Mouse (Mus musculus) 3134 (cell line): ENCODE data around the gene Gm21915.

Experiments
- DNase-seq: peaks from one replicate; pipeline ENCODE4 v3.0.0-alpha.2; 2011; ENCODE audit warnings: low spot score; ENCODE audit not compliant: insufficient read length; ENCODE audit errors: extremely low read depth

The Gm21915 gene

DNA sequence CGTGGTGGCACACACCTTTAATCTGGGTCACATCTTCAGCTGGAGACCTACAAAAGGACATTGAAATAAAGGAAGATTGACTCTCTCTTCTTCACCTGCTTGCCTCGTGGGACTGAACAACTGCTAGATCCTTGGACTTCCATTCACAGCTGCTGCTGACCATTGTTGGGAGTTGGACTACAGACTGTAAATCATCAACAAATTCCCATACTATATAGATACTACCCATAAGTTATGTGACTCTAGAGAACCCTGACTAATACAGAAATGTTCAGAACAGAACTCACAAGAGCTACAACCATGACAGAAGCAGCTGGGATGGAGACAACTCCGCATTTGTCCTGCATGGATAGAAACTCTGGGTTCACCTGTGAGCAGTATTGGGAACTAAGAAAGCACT, at the start of gene Gm21915:
Gm21915 (plus strand) TSS at position 301 of the 400 bp plus-strand sequence.
- DNase-seq = no peak

DNA sequence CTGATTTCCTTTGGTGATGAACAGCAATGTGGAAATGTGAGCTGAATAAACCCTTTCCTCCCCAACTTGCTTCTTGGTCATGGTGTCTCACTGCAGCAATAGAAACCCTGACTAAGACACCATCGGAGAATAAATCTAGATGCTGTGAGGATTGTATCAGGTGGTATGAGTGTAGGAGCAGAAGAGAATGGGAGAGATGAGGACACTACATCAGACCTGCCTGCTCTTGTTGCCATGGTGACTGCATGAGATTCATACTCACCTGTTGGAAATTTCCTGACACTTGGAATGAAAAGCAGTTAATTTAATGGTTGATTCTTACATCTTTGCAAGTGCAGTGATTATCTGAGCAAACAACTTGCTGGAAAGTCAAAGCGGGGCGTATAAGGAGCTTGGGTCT, 48.1 kb upstream of the Gm21915 start:
- DNase-seq = no peak

DNA sequence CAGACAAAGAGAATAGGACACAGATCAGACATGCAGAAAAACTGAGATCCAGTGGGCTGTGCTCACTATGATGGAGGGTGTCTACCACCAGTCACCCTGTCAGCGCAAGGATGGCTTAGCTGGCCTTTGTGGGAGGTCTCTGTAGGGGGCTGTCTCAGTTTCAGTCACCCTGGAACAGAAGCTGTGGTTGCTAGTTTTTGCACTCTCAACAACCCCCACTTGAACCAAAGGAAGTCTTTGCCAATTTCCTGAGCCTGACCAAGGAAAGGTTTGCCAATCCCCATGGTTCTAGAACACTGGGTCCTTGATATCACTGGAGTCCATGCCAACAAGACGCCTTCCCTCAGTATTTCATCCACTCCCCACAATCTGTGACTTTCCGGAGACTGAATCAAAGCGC, 47.6 kb upstream of the Gm21915 start:
- no peak for DNase-seq

DNA sequence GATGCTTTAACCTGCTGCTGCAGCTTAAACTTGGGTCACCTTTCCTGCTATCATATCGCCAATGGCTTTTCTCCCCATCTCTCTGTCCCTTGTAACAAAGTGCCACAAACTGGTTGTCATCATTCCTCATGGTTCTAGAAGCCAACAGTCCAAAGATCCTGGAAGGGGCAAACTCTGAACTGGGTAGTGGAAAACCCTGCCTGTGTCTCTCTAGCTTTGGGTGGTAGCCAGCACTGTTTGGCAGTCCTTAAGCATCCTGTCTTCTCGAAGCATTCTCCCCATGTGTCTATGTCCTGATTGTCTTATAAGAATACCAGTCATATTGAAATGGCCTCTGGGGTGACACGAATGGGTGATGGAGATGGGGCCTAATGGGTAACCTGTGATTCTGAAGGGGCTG, 45.1 kb upstream of the Gm21915 start:
- DNase-seq = no peak

DNA sequence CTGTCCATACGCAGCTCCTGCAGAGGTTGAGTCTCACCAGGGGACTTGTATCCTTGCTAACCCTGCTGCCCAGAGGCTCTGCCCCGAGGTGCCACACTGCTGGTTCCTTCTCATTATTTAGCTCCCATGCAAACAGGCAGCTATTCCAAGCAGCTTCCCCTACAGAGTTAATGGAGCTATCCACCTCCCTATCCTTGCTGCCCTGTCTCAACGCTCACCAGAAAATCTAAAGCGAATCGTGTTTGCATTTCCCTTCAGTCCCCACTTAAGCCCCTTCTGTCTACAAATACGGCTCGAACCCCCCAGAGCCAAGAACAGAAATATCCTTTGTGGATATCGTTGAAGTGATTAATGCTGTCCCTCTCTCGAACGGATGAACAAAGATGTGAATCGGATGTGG, 43.8 kb upstream of the Gm21915 start:
- DNase-seq = no peak

DNA sequence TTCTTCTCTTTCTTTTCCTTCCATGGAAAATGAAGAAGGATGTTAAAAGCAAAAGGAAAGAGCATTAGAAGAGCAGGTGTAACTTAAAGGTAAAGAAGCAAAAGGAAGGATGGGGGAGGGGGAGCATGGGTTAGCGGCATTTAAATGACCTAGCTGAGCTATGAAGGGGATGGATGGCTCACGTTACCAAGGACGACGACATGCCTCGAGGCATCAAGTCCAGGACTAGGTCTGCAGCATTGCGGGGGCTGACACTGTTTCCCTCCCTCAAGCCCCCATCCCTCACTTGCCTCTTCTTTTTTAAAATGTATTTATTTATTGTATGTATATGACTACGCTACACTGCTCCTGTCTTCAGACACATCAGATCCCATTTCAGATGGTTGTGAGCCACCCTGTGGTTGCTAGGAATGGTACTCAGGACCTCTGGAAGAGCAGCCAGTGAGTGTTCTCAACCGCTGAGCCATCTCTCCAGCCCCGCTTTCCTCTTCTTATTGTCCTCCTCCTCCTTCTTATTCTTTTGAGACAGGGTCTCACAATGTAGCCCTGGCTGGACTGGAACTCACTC, 43.2 kb upstream of the Gm21915 start:
- DNase-seq = no peak

DNA sequence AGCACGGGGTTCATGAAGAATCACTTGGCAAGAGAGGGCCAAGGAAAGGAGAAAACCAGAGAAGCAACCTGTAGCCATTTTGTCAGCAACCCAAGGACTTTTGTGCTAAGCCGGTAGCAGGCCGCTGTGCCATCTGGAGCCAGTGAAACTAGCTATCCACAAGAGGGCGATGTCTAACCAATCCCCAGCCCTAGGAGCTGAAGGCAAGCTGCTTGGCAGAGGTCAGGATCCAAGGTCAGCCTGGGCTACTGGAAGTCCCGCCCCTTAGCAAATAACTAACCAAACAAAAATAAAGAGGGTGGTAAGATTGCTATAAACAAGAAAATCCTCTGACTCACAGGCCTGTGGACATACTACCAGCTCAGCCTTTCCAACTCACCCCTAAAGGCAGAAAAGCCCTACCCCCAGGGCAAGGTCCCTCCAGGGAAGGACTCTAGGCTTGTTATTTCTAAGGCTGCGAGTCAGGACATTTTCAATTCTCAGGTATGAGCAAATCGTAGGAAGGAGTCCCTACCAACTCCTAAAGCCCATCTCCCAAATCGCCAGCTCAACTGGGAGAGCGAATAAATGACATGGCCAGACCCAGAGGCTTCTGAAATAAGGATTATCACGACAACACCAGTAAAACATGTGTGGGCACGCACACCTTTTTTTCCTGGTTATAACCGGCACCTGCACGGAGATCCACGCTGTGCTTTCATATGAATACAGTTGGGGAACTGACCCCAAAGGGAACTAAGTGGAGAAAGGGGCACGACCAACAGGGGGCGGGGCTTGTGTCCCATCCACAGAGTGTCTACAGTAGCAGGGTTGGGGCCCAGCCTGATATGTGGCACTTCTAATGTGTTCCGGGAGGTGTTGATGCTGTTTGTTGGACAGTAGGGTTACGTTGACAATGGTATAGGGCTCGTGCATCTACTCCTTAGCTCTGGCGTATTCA, 42.0 kb upstream of the Gm21915 start:
- DNase-seq = no peak

DNA sequence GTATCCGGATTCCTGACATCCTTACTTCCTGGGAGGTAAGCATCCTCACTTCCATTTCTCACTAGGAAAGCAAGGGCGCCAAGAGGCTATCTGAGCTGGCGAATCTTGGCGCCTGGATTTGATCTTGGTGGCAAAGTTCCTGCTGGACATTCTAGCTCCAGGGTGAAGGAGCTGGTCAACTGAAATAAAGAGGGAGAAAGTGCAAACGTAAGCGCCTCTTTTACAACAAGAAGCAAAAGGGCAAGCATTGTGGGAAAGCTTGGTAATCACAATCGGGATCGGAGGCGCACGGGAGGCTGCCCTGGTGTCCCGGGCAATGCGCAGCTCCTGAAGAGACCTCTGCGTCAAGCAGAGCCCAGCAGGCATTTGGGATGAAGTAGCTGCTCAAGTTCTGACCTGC, 41.0 kb upstream of the Gm21915 start:
- no peak for DNase-seq

DNA sequence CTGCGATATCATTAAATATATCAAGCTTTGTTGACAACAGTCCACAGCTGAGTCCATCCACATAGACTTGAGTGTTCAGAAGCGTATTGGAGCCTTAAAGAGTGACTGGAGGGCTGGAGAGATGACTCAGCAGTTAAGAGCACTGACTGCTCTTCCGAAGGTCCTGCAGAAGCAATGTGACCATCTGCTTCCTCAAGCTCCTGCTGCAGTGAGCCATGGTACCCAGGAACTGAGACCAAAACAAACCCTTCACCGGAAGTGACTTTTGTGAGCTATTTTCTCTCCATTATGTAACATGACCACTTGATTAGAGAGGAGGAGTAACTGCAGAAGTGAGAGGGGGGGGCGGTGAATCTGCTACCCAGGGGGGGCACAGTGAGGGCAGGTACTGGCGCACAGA, 39.3 kb upstream of the Gm21915 start:
- DNase-seq = no peak

DNA sequence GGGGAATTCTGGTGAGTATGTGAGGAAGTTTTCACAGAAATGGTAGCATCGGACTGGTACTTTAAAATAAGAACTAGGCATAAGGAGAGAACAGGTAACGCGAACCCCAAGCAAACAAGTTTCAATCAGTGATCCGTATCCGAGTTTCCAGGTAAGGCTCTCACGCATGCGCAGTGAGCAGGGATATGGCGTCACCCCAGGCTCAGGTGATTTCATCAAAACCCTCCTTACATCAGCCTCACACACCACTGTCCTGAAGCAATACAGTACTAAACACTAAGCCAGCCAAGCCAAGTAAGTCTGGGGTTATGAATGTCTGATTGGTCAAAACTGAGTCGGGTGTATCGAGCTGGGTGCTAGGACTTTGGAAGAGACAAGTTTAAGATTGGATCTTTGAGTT, 38.9 kb upstream of the Gm21915 start:
- DNase-seq = no peak

DNA sequence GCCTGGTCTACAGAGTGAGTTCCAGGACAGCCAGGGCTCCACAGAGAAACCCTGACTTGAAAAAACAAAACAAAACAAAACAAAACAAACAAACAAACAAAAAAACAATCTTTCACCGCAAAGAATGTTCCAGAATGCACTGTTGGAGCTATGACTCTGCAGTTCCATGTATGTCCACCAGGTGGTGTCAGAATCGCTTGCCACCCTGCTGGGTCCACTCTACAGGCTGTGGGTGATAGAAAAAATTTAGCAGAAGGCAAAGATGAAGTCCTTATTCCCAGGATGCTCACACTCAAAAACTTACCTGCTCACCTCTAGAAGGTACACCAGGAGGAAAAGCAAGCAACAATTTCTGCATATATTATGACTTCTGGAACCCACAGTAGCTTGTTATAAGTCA, 34.4 kb upstream of the Gm21915 start:
- no peak for DNase-seq

DNA sequence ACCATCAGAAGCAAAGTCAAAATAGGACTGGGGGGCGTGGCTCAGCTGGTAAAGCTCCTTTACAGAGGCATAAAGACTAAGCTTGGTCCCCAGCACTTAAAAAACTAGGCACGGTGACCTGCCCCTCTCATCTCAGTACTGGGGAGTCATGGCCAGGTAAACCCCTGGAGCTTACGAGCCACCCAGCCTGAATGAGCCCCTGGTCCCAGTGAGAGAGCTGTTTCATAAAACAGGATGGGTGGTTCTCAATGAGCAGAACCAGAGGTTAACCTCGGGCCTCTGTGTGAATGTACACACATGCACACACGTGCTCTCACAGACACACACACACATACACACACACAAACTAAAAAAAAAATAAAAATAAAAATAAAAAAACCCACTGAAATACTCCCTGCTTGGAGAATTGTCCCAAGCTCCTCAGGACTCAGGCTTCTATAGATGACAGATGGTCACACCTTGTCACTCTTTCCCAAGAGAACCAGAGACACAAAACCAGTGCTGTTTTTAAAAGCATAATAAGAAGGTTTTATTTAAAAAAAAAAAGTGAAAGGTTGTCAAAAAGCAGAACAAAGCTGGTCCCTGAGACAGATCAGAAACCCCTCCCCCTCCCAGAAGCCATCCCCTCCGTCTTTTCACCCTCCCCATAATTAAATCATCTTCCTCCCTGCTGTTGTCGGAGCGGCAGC, 32.6 kb upstream of the Gm21915 start:
- no peak for DNase-seq

DNA sequence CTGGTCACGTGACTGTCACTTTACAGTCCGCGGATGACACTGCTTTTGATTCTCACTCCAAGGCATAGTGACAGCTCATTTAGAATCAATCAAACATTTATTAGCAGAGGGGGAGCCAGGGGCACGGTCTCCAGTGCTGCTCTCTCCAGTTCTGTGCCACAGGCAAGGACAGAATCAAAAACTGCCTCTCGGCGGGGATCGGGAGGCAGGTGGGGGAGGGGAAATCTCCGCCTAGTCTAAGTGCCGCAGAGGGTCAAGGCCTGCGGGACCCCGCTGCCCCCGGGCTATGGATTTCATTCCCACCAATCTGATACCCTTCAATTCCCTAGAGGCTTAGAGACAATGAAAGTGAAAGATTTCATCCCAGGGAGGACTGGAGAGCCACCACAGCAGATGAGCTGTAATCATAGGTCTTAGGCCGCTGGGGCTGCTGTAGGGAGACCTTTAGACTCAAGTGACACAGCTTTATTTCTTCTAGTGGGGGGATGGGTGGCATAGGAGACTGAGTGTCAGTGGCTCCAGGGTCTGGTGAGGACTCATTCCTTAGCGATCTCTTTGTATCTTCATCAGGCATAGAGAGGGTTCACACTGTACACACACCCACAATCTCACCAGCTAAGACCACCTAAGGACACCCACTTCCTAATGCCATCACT, 31.9 kb upstream of the Gm21915 start:
- no peak for DNase-seq

DNA sequence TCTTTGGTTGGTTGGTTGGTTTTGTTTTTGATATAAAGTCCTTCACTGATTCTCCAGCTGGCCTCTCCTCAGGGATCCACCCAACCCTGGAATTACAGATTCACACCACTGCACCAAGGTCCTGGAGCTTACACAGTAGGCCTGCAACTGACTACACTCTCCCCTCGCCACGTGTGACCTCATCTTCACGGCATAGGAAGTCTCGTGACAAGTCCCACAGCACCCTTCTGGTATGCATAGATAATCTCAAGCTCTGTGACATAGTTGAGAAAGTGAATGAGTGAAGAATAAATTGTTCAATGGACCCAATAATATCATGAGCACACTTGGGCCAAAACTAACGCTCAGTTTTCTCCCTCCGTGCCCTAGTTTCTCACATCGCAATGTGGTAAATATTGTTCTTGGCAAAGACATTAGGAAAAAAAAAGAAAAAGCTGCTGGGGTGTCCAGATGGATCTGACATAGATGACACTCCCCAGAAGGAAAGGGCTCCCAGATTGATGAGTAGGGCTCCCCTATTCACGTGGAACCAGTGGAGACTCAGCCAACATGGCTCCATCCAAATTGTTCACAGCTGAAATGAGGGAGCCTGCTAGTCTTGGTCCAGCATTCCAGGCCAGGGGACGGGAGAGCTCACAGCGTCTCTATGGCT, 30.8 kb upstream of the Gm21915 start:
- DNase-seq = no peak

DNA sequence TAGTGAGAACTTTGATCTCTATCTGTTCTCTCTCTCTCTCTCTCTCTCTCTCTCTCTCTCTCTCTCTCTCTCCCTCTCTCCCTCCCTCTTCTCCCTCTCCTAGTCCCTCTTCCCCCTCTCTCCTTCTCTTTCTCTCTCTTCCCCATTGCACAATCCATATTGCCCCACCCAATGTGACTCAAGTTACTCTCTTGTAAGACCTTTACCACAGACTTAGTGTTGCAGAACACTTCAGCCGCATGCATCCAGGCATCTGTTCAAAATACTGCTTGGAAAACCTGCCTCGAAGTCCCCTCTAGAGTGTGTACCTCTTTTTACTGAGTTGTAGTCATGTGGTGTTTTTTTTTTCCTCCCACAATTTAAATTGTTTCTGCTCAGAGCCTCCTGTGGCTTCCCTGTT, 29.1 kb upstream of the Gm21915 start:
- DNase-seq = peak; percentile 20

DNA sequence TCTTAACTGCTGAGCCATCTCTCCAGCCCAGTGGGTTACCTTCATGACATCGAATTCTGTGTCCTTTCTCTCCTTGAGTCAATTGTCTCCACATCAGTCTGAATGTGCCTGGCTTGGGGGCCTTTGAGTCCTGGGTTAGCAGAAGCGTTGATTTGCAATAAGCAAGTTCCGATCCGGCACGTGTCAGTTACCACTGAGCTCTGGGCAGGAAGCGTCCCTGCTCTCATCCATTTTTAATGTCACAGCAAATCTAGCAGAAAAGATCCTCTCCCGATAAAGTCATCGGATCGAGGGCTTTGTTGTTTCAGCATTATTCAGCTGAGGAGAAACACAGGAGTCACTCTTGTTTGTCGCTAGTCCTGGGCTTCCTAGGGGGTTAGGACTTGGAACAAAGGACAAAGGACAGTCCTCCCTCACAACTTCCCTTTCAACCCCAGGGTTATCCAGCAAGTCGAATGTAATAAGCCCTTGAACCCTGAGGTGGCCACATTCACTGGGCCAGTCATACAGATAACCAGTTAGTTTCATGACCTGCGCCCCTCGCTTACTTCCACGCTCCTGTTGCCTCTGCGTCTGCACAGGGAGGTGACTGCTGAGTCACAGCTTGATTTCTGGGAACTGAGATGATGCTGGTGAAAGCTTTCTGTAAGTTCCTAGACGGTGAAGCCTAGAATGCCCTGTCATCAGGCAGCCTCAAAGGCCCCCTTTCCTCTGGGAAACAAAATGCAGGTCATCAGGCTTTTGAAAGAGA, 27.8 kb upstream of the Gm21915 start:
- no peak for DNase-seq

DNA sequence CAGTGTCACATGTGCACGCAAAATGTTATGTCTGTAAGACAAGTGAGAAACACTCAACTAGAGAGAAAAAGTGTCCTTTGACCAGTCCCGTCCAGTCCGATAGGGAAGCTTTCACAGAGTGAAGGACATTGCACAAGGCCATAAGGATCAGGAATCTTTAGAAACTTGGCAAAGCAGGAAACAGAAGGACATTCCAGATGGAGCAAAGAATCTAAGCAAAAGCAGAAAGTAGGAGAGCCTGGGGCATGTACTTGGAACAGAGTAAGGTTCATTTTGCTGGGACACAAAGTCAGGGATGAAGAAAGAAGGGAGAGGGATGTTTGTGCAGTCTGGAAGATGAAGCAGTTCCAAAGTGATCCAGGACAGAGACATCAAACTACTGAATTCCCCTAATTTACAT, 21.0 kb upstream of the Gm21915 start:
- no peak for DNase-seq

DNA sequence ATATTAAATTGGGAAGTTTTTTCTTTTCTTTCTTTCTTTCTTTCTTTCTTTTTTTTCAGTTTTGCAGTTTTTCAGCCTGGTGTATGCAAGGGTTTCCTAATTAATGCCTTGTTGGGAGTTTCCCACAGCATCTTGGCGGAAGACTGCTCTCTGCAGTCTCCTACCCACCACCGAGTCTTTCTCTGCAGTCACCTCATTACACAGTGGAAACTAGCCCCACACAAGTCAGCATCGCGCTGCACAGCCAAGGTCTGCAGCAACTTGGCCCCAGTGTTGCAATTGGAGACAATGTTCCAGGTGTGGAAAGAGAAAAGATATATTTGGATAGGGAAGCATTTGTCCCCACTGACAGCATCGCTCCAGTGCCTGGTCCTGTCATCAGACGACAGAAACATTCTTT, 20.4 kb upstream of the Gm21915 start:
- no peak for DNase-seq

DNA sequence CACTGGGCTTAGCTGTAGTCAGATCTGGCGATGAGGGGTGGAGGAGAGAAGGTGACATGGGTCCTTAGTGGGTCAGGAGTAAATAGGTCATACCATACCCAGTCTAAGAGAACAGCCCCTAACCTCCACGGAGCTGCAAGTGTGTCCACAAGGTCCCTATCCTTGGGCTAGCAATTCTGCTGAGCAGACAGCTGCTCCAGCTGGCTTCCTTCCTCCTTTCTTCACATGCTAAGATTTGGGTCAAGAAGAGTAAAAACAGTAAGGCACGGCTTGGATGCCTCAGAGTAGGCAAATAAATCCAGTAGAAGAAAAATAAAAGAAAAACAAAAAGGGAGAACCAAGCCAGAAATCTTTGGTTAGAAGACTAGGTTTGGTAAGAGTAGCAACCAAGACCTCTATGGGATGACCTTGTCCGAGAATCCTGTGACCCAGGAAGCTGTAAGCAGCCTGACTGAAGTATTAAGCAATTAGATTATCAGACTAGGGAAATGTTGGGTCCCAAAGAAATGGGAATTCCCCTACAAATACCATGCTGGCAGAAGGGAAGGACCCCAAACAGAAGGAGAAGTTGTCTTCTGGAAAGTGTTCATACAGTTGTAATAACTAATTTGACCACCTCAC, 19.1 kb upstream of the Gm21915 start:
- DNase-seq = no peak

DNA sequence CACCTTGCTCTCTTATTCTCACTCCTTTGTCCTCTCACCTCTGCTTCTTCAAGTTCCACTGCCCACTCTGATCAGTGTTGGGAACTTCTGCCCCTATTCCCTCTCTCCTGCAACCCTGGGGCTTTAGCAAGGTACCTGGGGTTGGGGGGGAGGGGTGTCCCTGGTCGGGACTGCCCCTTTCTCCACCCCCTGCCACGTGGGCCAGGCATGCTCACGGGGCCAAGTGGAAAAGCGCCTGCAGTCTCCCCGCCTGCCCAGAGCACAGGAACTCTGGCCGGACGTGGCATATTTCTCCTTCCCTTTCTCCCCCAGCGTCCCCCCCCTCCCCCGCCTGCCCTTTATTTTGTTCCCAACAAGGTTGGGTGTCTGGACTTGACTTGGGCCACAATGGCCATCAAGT, 17.7 kb upstream of the Gm21915 start:
- DNase-seq = no peak
